Mouse (Mus musculus) erythroblast, embryonic 14.5 days (primary cell): ENCODE results near the gene Stard9.
A peak's percentile ranks its signal among the peaks of the same experiment; 100 is the strongest.

Source experiments
- GATA1 ChIP-seq: IDR thresholded peaks from 2 replicates; pipeline ENCODE4 v1.6.1; 2012; ENCODE audit warnings: low read length, inconsistent platforms, mixed read lengths
- TAL1 ChIP-seq: IDR thresholded peaks from 3 replicates; pipeline ENCODE4 v1.6.1; 2012; ENCODE audit warnings: low read length, inconsistent platforms, mixed read lengths

GRCm38 (mm10) chr2:120631521-120631920, 2.6 kb downstream of the Stard9 start:
- TF ChIP-seq GATA1 = peak; percentile 94
- peak; percentile 85 for TF ChIP-seq TAL1
